Mouse (Mus musculus): ENCODE results near the gene Egfl7. TPM values are rescaled to one million over a fixed set of nuclear protein-coding genes. Genes with fewer than 3 reads are reported as not detected.
A peak's percentile ranks its signal among the peaks of the same experiment; 100 is the strongest.

Egfl7 gene
- polyA plus RNA-seq, 1 experiment from 2014 or later = 78.9 TPM

DNA sequence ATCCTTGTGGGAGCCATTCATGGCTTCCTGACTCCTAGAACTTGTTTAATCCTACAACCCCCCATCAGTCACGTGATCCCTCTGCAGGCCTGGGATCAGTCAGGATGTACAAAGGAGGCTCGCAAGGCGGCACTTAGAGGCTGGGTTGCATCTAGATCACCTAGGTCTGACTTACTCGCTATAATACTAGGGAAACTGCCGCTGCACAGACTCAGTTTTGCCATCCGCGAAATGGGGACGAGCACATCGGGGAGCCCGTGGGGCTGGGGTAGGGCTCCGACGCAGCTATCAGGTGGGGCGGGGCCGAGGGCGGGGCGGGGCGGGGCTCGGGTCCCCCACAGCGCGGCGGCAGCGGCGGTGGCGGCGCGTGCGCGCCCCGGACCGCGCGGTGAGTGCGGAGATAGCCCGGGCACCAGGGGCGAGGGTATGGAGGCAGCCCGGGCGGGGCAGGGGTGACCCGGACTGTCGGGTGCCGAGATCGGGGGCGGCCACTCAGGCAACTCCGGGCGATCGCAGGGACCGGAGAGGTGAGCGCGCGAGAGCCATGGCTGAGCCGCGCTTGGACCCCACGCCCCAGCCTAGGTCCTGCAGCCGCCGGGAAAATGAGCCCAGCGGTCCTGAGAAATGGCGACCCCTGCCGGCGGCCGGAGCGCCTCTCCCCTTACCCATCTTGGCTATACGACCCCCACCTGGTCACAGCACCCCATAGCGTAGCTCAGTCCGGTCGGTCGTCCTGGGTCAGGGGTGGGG lies 6.7 kb downstream of the Egfl7 start, which contains the start of gene Gm20532:
TSS of gene Gm20532 (plus strand) at position 346 of the 750 bp plus-strand sequence.
- H3K36me3 ChIP-seq = no peaks in the 10 kb centered on the region
- WGBS = 1% methylated on average over 47 of the region's 65 CpGs
- H3K9me3 ChIP-seq = no peaks in the 10 kb centered on the region
- H3K4me1 ChIP-seq (replicated peaks) = peaks cover 18% of the 10 kb centered on the region
- H3K4me2 ChIP-seq = peak within 1 kb of the TSS; percentile 71
- H3K27me3 ChIP-seq = no peaks in the 10 kb centered on the region
- peak; percentile 80 for ATAC-seq (ENCODE audit: low FRiP score)
- H3K27ac ChIP-seq = peak within 1 kb of the TSS; percentile 70
- H3K4me3 ChIP-seq = peak within 1 kb of the TSS; percentile 55
- peak within 1 kb of the TSS; percentile 76 for H3K9ac ChIP-seq

DNA sequence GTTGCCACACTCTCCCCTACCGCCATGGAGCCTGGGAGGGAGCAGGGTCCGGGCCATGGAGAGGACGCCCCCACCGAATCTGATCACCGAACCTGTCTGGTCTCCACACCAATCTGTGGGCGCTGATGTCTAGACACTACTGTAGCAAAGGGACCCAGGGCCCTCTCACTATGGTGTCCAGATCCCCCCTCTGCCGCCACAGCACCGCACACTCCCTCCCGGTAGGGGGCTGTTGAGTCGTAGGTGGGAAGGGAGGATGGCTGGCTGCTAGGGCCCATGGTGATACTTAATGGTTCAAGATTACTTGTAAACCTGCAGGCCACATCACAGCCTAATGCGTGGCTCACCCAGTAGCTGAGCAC lies 7.2 kb downstream of the Egfl7 start:
- H3K4me2 ChIP-seq = peak overlapping the region; percentile 71
- peak overlapping the region; percentile 58; the same call in 1 of the 2 replicates for H3K27ac ChIP-seq
- H3K9ac ChIP-seq = peak overlapping the region; percentile 76
- peak overlapping the region; percentile 55 for H3K4me3 ChIP-seq
- no peak for ATAC-seq (ENCODE audit: low FRiP score)
- H3K36me3 ChIP-seq = no peaks in the 10 kb centered on the region
- no peaks in the 10 kb centered on the region for H3K9me3 ChIP-seq
- 6% methylated on average over 11 of the region's 11 CpGs for WGBS
- H3K27me3 ChIP-seq = no peaks in the 10 kb centered on the region
- peaks cover 18% of the 10 kb centered on the region for H3K4me1 ChIP-seq (replicated peaks)

DNA sequence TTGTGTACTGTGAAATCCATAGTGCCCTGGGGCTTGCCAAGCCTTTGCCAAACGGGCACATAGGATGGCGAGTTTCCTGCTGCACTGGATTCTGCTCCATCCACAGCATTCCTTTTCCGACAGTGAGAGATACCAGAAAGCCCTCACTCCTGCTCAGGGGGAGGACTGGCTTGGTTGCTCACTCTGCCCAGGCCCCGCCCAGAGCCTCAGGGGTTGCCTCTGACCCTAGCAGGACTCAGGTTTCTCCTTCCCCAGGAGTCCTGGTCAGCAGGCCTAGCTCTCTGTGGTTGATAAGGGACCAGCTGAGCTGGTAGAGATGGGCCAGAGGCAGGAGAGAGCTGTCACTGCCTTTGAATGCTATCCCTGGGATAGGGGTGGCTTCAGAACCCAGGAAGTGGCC lies 8.8 kb downstream of the Egfl7 start:
- Histone ChIP-seq H3K9me3 (no peaks in the 10 kb centered on the region), H3K27ac (no peak overlapping the region), H3K4me1 (replicated peaks) (peaks cover 13% of the 10 kb centered on the region), H3K27me3 (no peaks in the 10 kb centered on the region), H3K4me3 (0 out of 2 replicates have a peak overlapping the region, but pooled peaks have one; percentile 55), H3K9ac (peak overlapping the region; percentile 39; the same call in 1 of the 2 replicates), H3K36me3 (no peaks in the 10 kb centered on the region), H3K4me2 (peak overlapping the region; percentile 71)
- 56% methylated on average over 4 of the region's 4 CpGs for WGBS
- no peak for ATAC-seq (ENCODE audit: low FRiP score)

DNA sequence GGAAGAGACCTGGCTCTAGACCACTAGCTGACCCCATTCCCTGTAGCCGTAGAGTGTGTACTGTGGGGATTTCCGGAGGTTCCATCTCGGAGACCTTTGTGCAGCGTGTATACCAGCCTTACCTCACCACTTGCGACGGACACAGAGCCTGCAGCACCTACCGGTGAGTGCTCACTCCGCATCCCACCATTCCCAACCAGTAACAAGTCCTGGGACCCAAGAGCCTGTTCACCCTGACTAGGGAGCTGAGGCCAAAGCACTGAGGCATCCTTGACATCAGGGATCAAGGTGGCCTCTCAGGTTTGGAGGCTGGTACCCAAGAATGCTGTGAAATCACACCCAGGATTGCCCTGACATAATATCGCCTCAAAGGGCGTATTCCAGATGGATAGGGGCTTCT lies 9.5 kb downstream of the Egfl7 start:
- Histone ChIP-seq H3K9ac (no peak overlapping the region), H3K4me3 (no peak overlapping the region), H3K4me2 (no peak overlapping the region; the same call in 1 of the 2 replicates), H3K27ac (no peak overlapping the region), H3K27me3 (no peaks in the 10 kb centered on the region), H3K4me1 (replicated peaks) (peaks cover 13% of the 10 kb centered on the region), H3K36me3 (no peaks in the 10 kb centered on the region), H3K9me3 (no peaks in the 10 kb centered on the region)
- ATAC-seq (ENCODE audit: low FRiP score) = no peak
- 94% methylated on average over 10 of the region's 10 CpGs for WGBS

DNA sequence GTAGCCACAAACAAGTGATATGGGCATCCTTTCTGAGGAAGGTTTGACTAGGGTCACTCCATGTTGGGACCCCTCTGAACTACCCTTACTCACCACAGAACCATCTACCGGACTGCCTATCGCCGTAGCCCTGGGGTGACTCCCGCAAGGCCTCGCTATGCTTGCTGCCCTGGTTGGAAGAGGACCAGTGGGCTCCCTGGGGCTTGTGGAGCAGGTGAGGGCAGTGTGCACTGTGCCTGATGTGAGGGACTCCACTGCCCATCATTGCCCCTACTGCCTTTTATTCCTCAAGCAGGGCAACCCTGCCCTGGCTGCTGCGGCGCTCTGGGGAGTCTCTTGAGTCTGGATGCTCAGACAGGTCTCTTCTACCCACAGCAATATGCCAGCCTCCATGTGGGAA lies 10.5 kb downstream of the Egfl7 start:
- no peak overlapping the region for H3K4me3 ChIP-seq
- H3K27ac ChIP-seq = no peak overlapping the region
- H3K9ac ChIP-seq = peak overlapping the region; percentile 13; the same call in 1 of the 2 replicates
- H3K36me3 ChIP-seq = no peaks in the 10 kb centered on the region
- H3K4me1 ChIP-seq (replicated peaks) = peaks cover 13% of the 10 kb centered on the region
- ATAC-seq (ENCODE audit: low FRiP score) = no peak
- H3K27me3 ChIP-seq = no peaks in the 10 kb centered on the region
- 96% methylated on average over 7 of the region's 7 CpGs for WGBS
- H3K9me3 ChIP-seq = no peaks in the 10 kb centered on the region
- H3K4me2 ChIP-seq = no peak overlapping the region

DNA sequence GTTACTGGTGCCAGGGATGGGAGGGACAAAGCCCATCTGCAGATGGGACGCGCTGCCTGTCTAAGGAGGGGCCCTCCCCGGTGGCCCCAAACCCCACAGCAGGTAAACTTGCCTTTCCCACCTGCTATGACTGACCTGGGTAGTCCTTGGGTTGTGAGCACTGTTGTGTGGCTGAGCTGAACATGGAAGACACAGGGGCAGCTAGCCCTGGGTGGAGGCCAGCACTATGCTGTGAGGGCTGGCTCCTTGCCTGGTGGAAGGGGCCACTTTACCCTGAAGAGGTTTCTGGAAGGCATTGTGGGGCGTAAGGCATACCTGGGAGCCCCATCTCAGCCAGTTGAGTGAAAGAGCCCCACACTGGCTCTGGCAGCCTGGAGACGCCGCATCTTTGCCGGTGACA lies 11.1 kb downstream of the Egfl7 start:
- H3K4me3 ChIP-seq = no peak overlapping the region
- H3K36me3 ChIP-seq = no peaks in the 10 kb centered on the region
- no peak overlapping the region for H3K27ac ChIP-seq
- WGBS = 96% methylated on average over 7 of the region's 7 CpGs
- no peak overlapping the region for H3K4me2 ChIP-seq
- no peak overlapping the region for H3K9ac ChIP-seq
- H3K9me3 ChIP-seq = no peaks in the 10 kb centered on the region
- H3K27me3 ChIP-seq = no peaks in the 10 kb centered on the region
- no peak for ATAC-seq (ENCODE audit: low FRiP score)
- peaks cover 13% of the 10 kb centered on the region for H3K4me1 ChIP-seq (replicated peaks)

DNA sequence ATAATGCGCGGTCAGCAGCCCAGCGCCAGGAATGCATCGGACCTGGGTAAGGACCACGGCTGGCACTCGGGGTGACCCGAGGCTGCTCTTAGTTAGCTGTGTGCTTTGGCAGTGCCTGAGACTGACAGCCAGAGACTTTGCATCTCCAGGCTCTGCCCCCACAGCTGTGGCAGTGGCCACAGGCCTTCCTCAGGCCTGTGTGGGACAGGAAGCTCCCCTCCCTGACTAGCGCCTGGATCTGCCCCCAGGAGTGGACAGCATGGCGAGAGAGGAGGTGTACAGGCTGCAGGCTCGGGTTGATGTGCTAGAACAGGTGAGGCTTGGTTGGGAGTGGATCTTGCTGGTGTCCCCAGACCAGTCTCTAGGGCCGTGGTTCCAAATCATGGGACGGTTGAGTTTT lies 11.6 kb downstream of the Egfl7 start:
- no peaks in the 10 kb centered on the region for H3K9me3 ChIP-seq
- WGBS = 89% methylated on average over 12 of the region's 12 CpGs
- no peak for ATAC-seq (ENCODE audit: low FRiP score)
- no peak overlapping the region for H3K9ac ChIP-seq
- no peak overlapping the region for H3K27ac ChIP-seq
- no peak overlapping the region for H3K4me3 ChIP-seq
- H3K4me2 ChIP-seq = no peak overlapping the region
- no peaks in the 10 kb centered on the region for H3K36me3 ChIP-seq
- peaks cover 9% of the 10 kb centered on the region for H3K4me1 ChIP-seq (replicated peaks)
- H3K27me3 ChIP-seq = no peaks in the 10 kb centered on the region

DNA sequence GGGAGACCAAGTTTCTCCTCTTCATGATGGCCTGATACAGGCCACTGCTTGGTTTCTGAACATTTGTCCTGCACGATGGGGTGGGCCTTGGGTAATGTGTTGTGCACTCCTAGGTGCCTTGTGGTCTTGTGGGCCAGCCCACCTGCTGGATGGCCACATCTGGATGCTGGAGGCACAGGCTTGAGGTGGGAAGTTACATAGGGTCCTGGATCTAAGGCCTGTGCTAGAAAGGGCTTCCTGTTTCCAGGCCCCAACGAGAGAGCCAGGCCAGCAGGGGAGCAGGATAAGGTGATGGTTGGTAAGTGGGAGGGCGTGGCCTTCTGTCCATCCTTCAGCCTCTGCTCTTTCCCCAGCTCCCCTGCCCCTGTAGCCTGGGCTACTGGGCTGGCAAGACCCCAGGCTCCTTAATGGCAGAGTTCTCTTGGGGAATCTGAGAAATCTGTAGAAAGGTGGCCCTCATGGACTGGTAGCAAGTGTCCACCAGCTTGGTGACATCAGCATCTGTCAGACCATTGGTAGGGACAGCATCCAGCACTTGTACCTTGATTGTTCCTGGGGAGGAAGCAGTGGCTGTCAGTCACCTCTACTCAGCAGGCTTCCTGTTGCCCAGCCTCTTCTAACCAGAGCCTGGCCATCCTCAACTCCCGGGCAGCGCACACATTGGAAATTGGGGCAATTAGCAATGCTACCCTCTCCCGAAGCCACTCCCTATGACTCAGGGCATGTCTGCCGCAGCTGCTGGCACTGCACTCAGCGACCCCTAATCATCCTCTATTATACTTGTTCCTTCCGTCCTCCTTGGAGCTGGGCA lies 13.6 kb downstream of the Egfl7 start:
- 78% methylated on average over 9 of the region's 9 CpGs for WGBS
- H3K27me3 ChIP-seq = no peaks in the 10 kb centered on the region
- no peak for ATAC-seq (ENCODE audit: low FRiP score)
- H3K4me1 ChIP-seq (replicated peaks) = no peaks in the 10 kb centered on the region
- H3K4me2 ChIP-seq = no peak overlapping the region
- H3K9me3 ChIP-seq = no peaks in the 10 kb centered on the region
- H3K27ac ChIP-seq = no peak overlapping the region; the same call in 1 of the 2 replicates
- H3K36me3 ChIP-seq = no peaks in the 10 kb centered on the region
- H3K9ac ChIP-seq = 0 out of 2 replicates have a peak overlapping the region, but pooled peaks have one; percentile 5
- H3K4me3 ChIP-seq = no peak overlapping the region

DNA sequence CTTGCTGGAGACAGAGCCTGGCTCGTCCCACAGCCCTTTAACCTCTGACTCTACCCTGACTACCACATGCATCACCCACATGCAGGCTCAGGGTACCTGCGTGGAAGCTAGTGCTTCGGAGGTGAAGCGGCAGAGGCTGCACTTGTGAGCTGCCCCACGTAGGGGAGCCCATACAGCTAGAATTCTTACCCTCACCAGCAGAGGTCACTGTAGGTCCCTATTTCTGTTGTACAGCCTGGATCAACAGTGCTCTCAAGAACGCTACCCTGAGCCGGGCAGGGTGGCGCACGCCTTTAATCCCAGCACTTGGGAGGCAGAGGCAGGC lies 14.2 kb downstream of the Egfl7 start:
- 71% methylated on average over 9 of the region's 9 CpGs for WGBS
- no peaks in the 10 kb centered on the region for H3K36me3 ChIP-seq
- no peak overlapping the region for H3K27ac ChIP-seq
- no peak overlapping the region for H3K9ac ChIP-seq
- H3K4me2 ChIP-seq = no peak overlapping the region
- no peak overlapping the region for H3K4me3 ChIP-seq
- H3K4me1 ChIP-seq (replicated peaks) = no peaks in the 10 kb centered on the region
- ATAC-seq (ENCODE audit: low FRiP score) = no peak
- H3K9me3 ChIP-seq = no peaks in the 10 kb centered on the region
- H3K27me3 ChIP-seq = no peaks in the 10 kb centered on the region

DNA sequence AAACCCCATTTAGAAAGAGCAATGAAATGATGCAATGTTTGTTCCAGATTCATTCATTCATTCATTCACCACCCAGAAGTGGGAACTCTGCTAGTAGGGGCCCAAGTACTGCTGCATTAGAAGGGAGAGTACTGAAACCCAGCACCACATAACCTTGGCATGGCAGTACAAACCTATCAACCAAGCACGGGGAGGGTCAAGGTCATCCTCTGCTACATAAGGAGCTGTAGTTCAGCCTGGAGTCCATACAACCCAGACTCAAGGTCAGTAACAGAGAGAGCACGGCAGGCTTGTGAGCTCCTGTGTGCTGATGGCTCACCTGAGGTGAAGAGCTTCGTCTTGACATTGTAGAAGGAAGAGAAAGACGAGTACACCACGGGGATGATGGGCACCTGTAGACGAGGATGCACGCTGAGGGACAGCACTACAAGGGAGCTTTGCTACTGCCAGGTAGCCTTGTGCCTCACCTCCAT lies 14.7 kb downstream of the Egfl7 start:
- H3K9me3 ChIP-seq = no peaks in the 10 kb centered on the region
- no peaks in the 10 kb centered on the region for H3K4me1 ChIP-seq (replicated peaks)
- no peak overlapping the region for H3K27ac ChIP-seq
- no peak overlapping the region for H3K9ac ChIP-seq
- no peak for ATAC-seq (ENCODE audit: low FRiP score)
- H3K4me2 ChIP-seq = no peak overlapping the region
- 89% methylated on average over 7 of the region's 7 CpGs for WGBS
- H3K27me3 ChIP-seq = no peaks in the 10 kb centered on the region
- H3K36me3 ChIP-seq = no peaks in the 10 kb centered on the region
- no peak overlapping the region for H3K4me3 ChIP-seq

DNA sequence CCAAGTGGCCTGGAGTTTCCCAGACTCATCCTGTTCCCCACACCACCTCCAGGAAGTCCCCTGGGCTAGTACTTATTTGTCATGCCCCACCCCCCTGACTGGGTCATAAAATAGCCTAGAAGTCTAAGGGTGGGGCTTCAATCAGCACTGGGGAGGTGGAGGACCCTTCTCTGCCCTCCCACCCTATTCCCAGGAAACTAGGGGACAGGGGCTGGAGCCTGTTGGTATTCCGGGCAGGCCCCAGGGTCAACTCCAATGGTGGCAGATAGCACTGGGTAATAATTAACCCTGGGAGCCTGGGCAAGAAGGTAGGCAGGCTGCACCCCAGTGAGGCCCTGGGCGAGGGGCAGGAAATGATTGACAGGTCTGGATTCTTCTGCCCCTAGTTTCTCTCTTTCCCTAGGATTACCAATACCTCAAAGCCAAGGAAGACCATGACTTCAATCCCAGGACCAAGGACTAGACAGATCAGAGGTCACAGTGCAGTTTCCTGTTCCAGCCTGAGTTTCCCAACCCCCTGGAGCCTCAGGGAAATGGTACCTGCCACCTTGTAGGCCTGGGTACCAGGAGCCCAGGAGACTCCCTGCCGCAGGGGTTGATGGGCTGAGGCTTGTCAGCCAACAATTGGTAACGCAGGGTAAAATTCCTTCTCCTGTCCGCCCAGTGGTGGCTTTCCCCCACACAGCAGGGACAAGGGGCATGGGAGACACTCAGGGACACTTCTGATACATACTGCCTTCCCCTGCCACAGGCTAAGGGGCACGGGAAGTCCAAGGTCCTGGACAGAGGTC lies 15.3 kb downstream of the Egfl7 start:
- H3K4me2 ChIP-seq = no peak overlapping the region
- no peaks in the 10 kb centered on the region for H3K9me3 ChIP-seq
- no peak overlapping the region for H3K9ac ChIP-seq
- no peak overlapping the region for H3K27ac ChIP-seq
- no peaks in the 10 kb centered on the region for H3K36me3 ChIP-seq
- no peaks in the 10 kb centered on the region for H3K4me1 ChIP-seq (replicated peaks)
- H3K4me3 ChIP-seq = no peak overlapping the region
- no peaks in the 10 kb centered on the region for H3K27me3 ChIP-seq
- no peak for ATAC-seq (ENCODE audit: low FRiP score)
- 75% methylated on average over 6 of the region's 6 CpGs for WGBS

Measured in hindbrain, embryonic 13.5 days (tissue).